Mouse (Mus musculus) embryo, embryonic 9.5 days (tissue): ENCODE results near the gene Dvl2.

Experiments
- DNase-seq: peaks from one replicate; pipeline ENCODE4 v3.0.0-alpha.2; 2017; ENCODE audit errors: extremely low spot score

Dvl2 gene

GRCm38 (mm10) chr11:69981141-69981762, 19.1 kb upstream of the Dvl2 start, which contains the start of gene Ctdnep1:
Gene Ctdnep1, plus strand, starts transcription at chr11:69981156.
- DNase-seq = no peak

- DNase-seq = no peak
Observed at GRCm38 (mm10) chr11:69982225-69982624, 18.2 kb upstream of the Dvl2 start, which contains the start of gene Elp5. Gene Elp5, minus strand, starts transcription at chr11:69982517.

GRCm38 (mm10) chr11:69982877-69983276, 17.5 kb upstream of the Dvl2 start:
- DNase-seq = no peak

GRCm38 (mm10) chr11:69983377-69983776, 17.0 kb upstream of the Dvl2 start:
- DNase-seq = no peak

- DNase-seq = no peak
Observed at GRCm38 (mm10) chr11:69984431-69984830, 16.0 kb upstream of the Dvl2 start.

GRCm38 (mm10) chr11:69989949-69990348, 10.4 kb upstream of the Dvl2 start:
- DNase-seq = no peak

GRCm38 (mm10) chr11:69990850-69991691, 9.3 kb upstream of the Dvl2 start, which contains the start of gene Gabarap:
Gene Gabarap, plus strand, starts transcription at chr11:69991143.
- peak; percentile 95 for DNase-seq

GRCm38 (mm10) chr11:69991711-69992110, 8.7 kb upstream of the Dvl2 start:
- no peak for DNase-seq

GRCm38 (mm10) chr11:69992396-69992795, 8.0 kb upstream of the Dvl2 start:
- no peak for DNase-seq

- no peak for DNase-seq
Observed at GRCm38 (mm10) chr11:69992932-69993331, 7.5 kb upstream of the Dvl2 start.

- no peak for DNase-seq
Observed at GRCm38 (mm10) chr11:69994401-69995090, 5.8 kb upstream of the Dvl2 start.

GRCm38 (mm10) chr11:69995391-69995960, 4.9 kb upstream of the Dvl2 start, which contains the start of gene Phf23:
Gene Phf23, plus strand, starts transcription at chr11:69995777.
- DNase-seq = peak; percentile 99

- DNase-seq = no peak
Observed at GRCm38 (mm10) chr11:69996161-69997061, 4.0 kb upstream of the Dvl2 start.

- peak; percentile 94 for DNase-seq
Observed at GRCm38 (mm10) chr11:69997070-69997509, 3.3 kb upstream of the Dvl2 start.

GRCm38 (mm10) chr11:69998567-69999491, 1.6 kb upstream of the Dvl2 start:
- no peak for DNase-seq

- DNase-seq = no peak
Observed at GRCm38 (mm10) chr11:69999666-70000065, 729 bp upstream of the Dvl2 start.

GRCm38 (mm10) chr11:70001159-70001558, 764 bp downstream of the Dvl2 start:
- DNase-seq = no peak

- no peak for DNase-seq
Observed at GRCm38 (mm10) chr11:70001865-70002264, 1.5 kb downstream of the Dvl2 start.

- no peak for DNase-seq
Observed at GRCm38 (mm10) chr11:70002471-70002870, 2.1 kb downstream of the Dvl2 start.

- DNase-seq = no peak
Observed at GRCm38 (mm10) chr11:70005521-70005920, 5.1 kb downstream of the Dvl2 start.
